Mouse (Mus musculus): ENCODE results near the gene Tns2. TPM values are rescaled to one million over a fixed set of nuclear protein-coding genes. Genes with fewer than 3 reads are reported as not detected.

Tns2 gene
- polyA plus RNA-seq, 1 experiment from 2014 or later: 14.6 TPM

- ATAC-seq (ENCODE audit: insufficient number of reproducible peaks, low FRiP score, low TSS enrichment, low read depth): no peak
- DNase-seq (ENCODE audit: low spot score): no peak
- WGBS: 78% methylated on average over 4 of the region's 4 CpGs
- H3K36me3 ChIP-seq (ENCODE audit: control insufficient read depth, insufficient read depth, low read length): peaks cover 15% of the 10 kb centered on the region
- H3K4me3 ChIP-seq (ENCODE audit: low read depth, low read length): no peak overlapping the region
- H3K27me3 ChIP-seq (ENCODE audit: control insufficient read depth, insufficient read depth, low read length): no peaks in the 10 kb centered on the region
- H3K9me3 ChIP-seq (ENCODE audit: control insufficient read depth, low read length): no peaks in the 10 kb centered on the region
- no peaks in the 10 kb centered on the region for H3K4me1 ChIP-seq (ENCODE audit: control insufficient read depth, insufficient read depth, low read length)
- H3K9ac ChIP-seq (ENCODE audit: low read length): no peak overlapping the region
- H3K27ac ChIP-seq (replicated peaks; ENCODE audit: low read depth, low read length): no peak overlapping the region
- no peak overlapping the region for H3K4me2 ChIP-seq (ENCODE audit: low read depth, severe bottlenecking)
Observed at GRCm38 (mm10) chr15:102118591-102118990, 18.4 kb downstream of the Tns2 start.

GRCm38 (mm10) chr15:102119121-102119830 is 19.1 kb downstream of the Tns2 start:
- H3K9me3 ChIP-seq (ENCODE audit: control insufficient read depth, low read length): no peaks in the 10 kb centered on the region
- ATAC-seq (ENCODE audit: insufficient number of reproducible peaks, low FRiP score, low TSS enrichment, low read depth) (no peak), DNase-seq (ENCODE audit: low spot score) (no peak)
- H3K9ac ChIP-seq (ENCODE audit: low read length): no peak overlapping the region
- no peak overlapping the region for H3K4me2 ChIP-seq (ENCODE audit: low read depth, severe bottlenecking)
- no peaks in the 10 kb centered on the region for H3K4me1 ChIP-seq (ENCODE audit: control insufficient read depth, insufficient read depth, low read length)
- WGBS: 70% methylated on average over 8 of the region's 8 CpGs
- no peaks in the 10 kb centered on the region for H3K27me3 ChIP-seq (ENCODE audit: control insufficient read depth, insufficient read depth, low read length)
- no peak overlapping the region for H3K4me3 ChIP-seq (ENCODE audit: low read depth, low read length)
- H3K36me3 ChIP-seq (ENCODE audit: control insufficient read depth, insufficient read depth, low read length): peaks cover 15% of the 10 kb centered on the region
- no peak overlapping the region for H3K27ac ChIP-seq (replicated peaks; ENCODE audit: low read depth, low read length)

- 70% methylated on average over 2 of the region's 2 CpGs for WGBS
Observed at GRCm38 (mm10) chr15:102119831-102120170, 19.6 kb downstream of the Tns2 start.

GRCm38 (mm10) chr15:102120530-102120929 is 20.3 kb downstream of the Tns2 start:
- DNase-seq (ENCODE audit: low spot score): no peak

More at GRCm38 (mm10) chr15:102119831-102120170, 19.6 kb downstream of the Tns2 start:
- no peak for ATAC-seq (ENCODE audit: insufficient number of reproducible peaks, low FRiP score, low TSS enrichment, low read depth)
- H3K9ac ChIP-seq (ENCODE audit: low read length): no peak overlapping the region
- no peak for DNase-seq (ENCODE audit: low spot score)
- H3K27ac ChIP-seq (replicated peaks; ENCODE audit: low read depth, low read length): no peak overlapping the region
- H3K4me3 ChIP-seq (ENCODE audit: low read depth, low read length): no peak overlapping the region
- peaks cover 15% of the 10 kb centered on the region for H3K36me3 ChIP-seq (ENCODE audit: control insufficient read depth, insufficient read depth, low read length)
- H3K4me1 ChIP-seq (ENCODE audit: control insufficient read depth, insufficient read depth, low read length): no peaks in the 10 kb centered on the region
- no peak overlapping the region for H3K4me2 ChIP-seq (ENCODE audit: low read depth, severe bottlenecking)
- no peaks in the 10 kb centered on the region for H3K27me3 ChIP-seq (ENCODE audit: control insufficient read depth, insufficient read depth, low read length)
- H3K9me3 ChIP-seq (ENCODE audit: control insufficient read depth, low read length): no peaks in the 10 kb centered on the region

GRCm38 (mm10) chr15:102126303-102126702 is 26.1 kb downstream of the Tns2 start:
- Histone ChIP-seq H3K27me3 (ENCODE audit: control insufficient read depth, insufficient read depth, low read length) (no peaks in the 10 kb centered on the region), H3K9me3 (ENCODE audit: control insufficient read depth, low read length) (no peaks in the 10 kb centered on the region), H3K36me3 (ENCODE audit: control insufficient read depth, insufficient read depth, low read length) (peaks cover 17% of the 10 kb centered on the region), H3K4me1 (ENCODE audit: control insufficient read depth, insufficient read depth, low read length) (no peaks in the 10 kb centered on the region), H3K9ac (ENCODE audit: low read length) (no peak overlapping the region), H3K4me3 (ENCODE audit: low read depth, low read length) (no peak overlapping the region), H3K27ac (replicated peaks; ENCODE audit: low read depth, low read length) (no peak overlapping the region), H3K4me2 (ENCODE audit: low read depth, severe bottlenecking) (no peak overlapping the region)
- no peak for DNase-seq (ENCODE audit: low spot score)
- 85% methylated on average over 2 of the region's 2 CpGs for WGBS
- ATAC-seq (ENCODE audit: insufficient number of reproducible peaks, low FRiP score, low TSS enrichment, low read depth): no peak

More at GRCm38 (mm10) chr15:102120530-102120929, 20.3 kb downstream of the Tns2 start:
- H3K4me3 ChIP-seq (ENCODE audit: low read depth, low read length): no peak overlapping the region
- H3K4me1 ChIP-seq (ENCODE audit: control insufficient read depth, insufficient read depth, low read length): no peaks in the 10 kb centered on the region
- no peaks in the 10 kb centered on the region for H3K27me3 ChIP-seq (ENCODE audit: control insufficient read depth, insufficient read depth, low read length)
- WGBS: 89% methylated on average over 5 of the region's 5 CpGs
- H3K9me3 ChIP-seq (ENCODE audit: control insufficient read depth, low read length): no peaks in the 10 kb centered on the region
- ATAC-seq (ENCODE audit: insufficient number of reproducible peaks, low FRiP score, low TSS enrichment, low read depth): no peak
- no peak overlapping the region for H3K27ac ChIP-seq (replicated peaks; ENCODE audit: low read depth, low read length)
- H3K9ac ChIP-seq (ENCODE audit: low read length): no peak overlapping the region
- H3K4me2 ChIP-seq (ENCODE audit: low read depth, severe bottlenecking): no peak overlapping the region
- H3K36me3 ChIP-seq (ENCODE audit: control insufficient read depth, insufficient read depth, low read length): peaks cover 18% of the 10 kb centered on the region

GRCm38 (mm10) chr15:102133314-102133713 is 33.1 kb downstream of the Tns2 start:
- Histone ChIP-seq H3K36me3 (ENCODE audit: control insufficient read depth, insufficient read depth, low read length) (peaks cover 13% of the 10 kb centered on the region), H3K27me3 (ENCODE audit: control insufficient read depth, insufficient read depth, low read length) (no peaks in the 10 kb centered on the region), H3K9me3 (ENCODE audit: control insufficient read depth, low read length) (no peaks in the 10 kb centered on the region), H3K4me2 (ENCODE audit: low read depth, severe bottlenecking) (no peak overlapping the region), H3K4me3 (ENCODE audit: low read depth, low read length) (no peak overlapping the region), H3K27ac (replicated peaks; ENCODE audit: low read depth, low read length) (no peak overlapping the region), H3K9ac (ENCODE audit: low read length) (no peak overlapping the region), H3K4me1 (ENCODE audit: control insufficient read depth, insufficient read depth, low read length) (0 out of 2 replicates have a peak, but pooled peaks cover 4% of the 10 kb centered on the region)
- DNase-seq (ENCODE audit: low spot score): no peak
- ATAC-seq (ENCODE audit: insufficient number of reproducible peaks, low FRiP score, low TSS enrichment, low read depth): no peak
- 88% methylated on average over 9 of the region's 9 CpGs for WGBS

GRCm38 (mm10) chr15:102134709-102135108 is 34.5 kb downstream of the Tns2 start:
- WGBS: 92% methylated on average over 2 of the region's 2 CpGs
- Histone ChIP-seq H3K4me3 (ENCODE audit: low read depth, low read length) (no peak overlapping the region), H3K4me2 (ENCODE audit: low read depth, severe bottlenecking) (no peak overlapping the region), H3K27ac (replicated peaks; ENCODE audit: low read depth, low read length) (no peak overlapping the region), H3K4me1 (ENCODE audit: control insufficient read depth, insufficient read depth, low read length) (0 out of 2 replicates have a peak, but pooled peaks cover 4% of the 10 kb centered on the region), H3K36me3 (ENCODE audit: control insufficient read depth, insufficient read depth, low read length) (peaks cover 10% of the 10 kb centered on the region), H3K9ac (ENCODE audit: low read length) (no peak overlapping the region), H3K27me3 (ENCODE audit: control insufficient read depth, insufficient read depth, low read length) (no peaks in the 10 kb centered on the region), H3K9me3 (ENCODE audit: control insufficient read depth, low read length) (no peaks in the 10 kb centered on the region)
- ATAC-seq (ENCODE audit: insufficient number of reproducible peaks, low FRiP score, low TSS enrichment, low read depth) (no peak), DNase-seq (ENCODE audit: low spot score) (no peak)

GRCm38 (mm10) chr15:102135522-102136128 is 35.4 kb downstream of the Tns2 start:
- H3K9ac ChIP-seq (ENCODE audit: low read length): peak overlapping the region; percentile 77
- H3K4me1 ChIP-seq (ENCODE audit: control insufficient read depth, insufficient read depth, low read length): 0 out of 2 replicates have a peak, but pooled peaks cover 4% of the 10 kb centered on the region
- H3K4me3 ChIP-seq (ENCODE audit: low read depth, low read length): peak overlapping the region; percentile 79
- H3K4me2 ChIP-seq (ENCODE audit: low read depth, severe bottlenecking): peak overlapping the region; percentile 50
- H3K27me3 ChIP-seq (ENCODE audit: control insufficient read depth, insufficient read depth, low read length): no peaks in the 10 kb centered on the region
- H3K9me3 ChIP-seq (ENCODE audit: control insufficient read depth, low read length): no peaks in the 10 kb centered on the region
- ATAC-seq (ENCODE audit: insufficient number of reproducible peaks, low FRiP score, low TSS enrichment, low read depth) (peak; percentile 56), DNase-seq (ENCODE audit: low spot score) (no peak)
- 4% methylated on average over 35 of the region's 35 CpGs for WGBS
- peaks cover 8% of the 10 kb centered on the region for H3K36me3 ChIP-seq (ENCODE audit: control insufficient read depth, insufficient read depth, low read length)
- H3K27ac ChIP-seq (replicated peaks; ENCODE audit: low read depth, low read length): peak overlapping the region; percentile 40; the same call in 1 of the 2 replicates
